Mouse (Mus musculus) embryonic facial prominence, embryonic 15.5 days (tissue): Measurements from ENCODE around the gene Pmp22. TPM values are rescaled to one million over a fixed set of nuclear protein-coding genes. Genes with fewer than 3 reads are reported as not detected.

Experiments
- ATAC-seq: fragments of 200-750 bp; cut with Nextera tagmentation; 2 replicates; pipeline ENCODE4 v1.8.0; 2017; ENCODE audit warnings: low read depth, moderate TSS enrichment; ENCODE audit not compliant: insufficient number of reproducible peaks, low FRiP score, low TSS enrichment
- H3K27ac ChIP-seq: fragments of 300-500 bp; sonication (generic); replicated peaks from 2 replicates; pipeline ENCODE4 v1.5.1; 2015; ENCODE audit warnings: mild to moderate bottlenecking, inconsistent platforms
- H3K27me3 ChIP-seq: fragments of 300-500 bp; sonication (generic); 2 replicates; pipeline ENCODE4 v1.6.1; 2015; ENCODE audit warnings: inconsistent platforms
- H3K36me3 ChIP-seq: fragments of 300-500 bp; sonication (generic); 2 replicates; pipeline ENCODE4 v1.6.1; 2015; ENCODE audit warnings: mild to moderate bottlenecking, inconsistent platforms
- H3K4me1 ChIP-seq: fragments of 300-500 bp; sonication (generic); 2 replicates; pipeline ENCODE4 v1.6.1; 2015; ENCODE audit warnings: inconsistent platforms
- H3K4me2 ChIP-seq: fragments of 300-500 bp; sonication (generic); replicated peaks from 2 replicates; pipeline ENCODE4 v1.6.1; 2015; ENCODE audit warnings: mild to moderate bottlenecking, inconsistent platforms
- H3K4me3 ChIP-seq: fragments of 300-500 bp; sonication (generic); replicated peaks from 2 replicates; pipeline ENCODE4 v1.5.1; 2015; ENCODE audit warnings: mild to moderate bottlenecking, inconsistent platforms
- H3K9ac ChIP-seq: fragments of 300-500 bp; sonication (generic); 2 replicates; pipeline ENCODE4 v1.6.1; 2015; ENCODE audit warnings: inconsistent platforms
- H3K9me3 ChIP-seq: fragments of 300-500 bp; sonication (generic); replicated peaks from 2 replicates; pipeline ENCODE4 v1.6.1; 2016; ENCODE audit warnings: inconsistent platforms
- WGBS: fragments of 180-500 bp; shearing (Covaris S2); methylation state at CpG from one replicate; pipeline ENCODE4 v1.1.7; 2015; 5-methylcytosine and 5-hydroxymethylcytosine counted together
- polyA plus RNA-seq: library from polyadenylated mRNA; unstranded; fragments of >200 nt; fragmentation: Nextera tagmentation; extraction: Ambion mirVana; gene quantifications from 2 replicates; pipeline ENCODE4 v1.2.1, GENCODE M21; 2015

Pmp22 gene
- polyA plus RNA-seq, 1 experiment from 2014 or later = 244 TPM

DNA sequence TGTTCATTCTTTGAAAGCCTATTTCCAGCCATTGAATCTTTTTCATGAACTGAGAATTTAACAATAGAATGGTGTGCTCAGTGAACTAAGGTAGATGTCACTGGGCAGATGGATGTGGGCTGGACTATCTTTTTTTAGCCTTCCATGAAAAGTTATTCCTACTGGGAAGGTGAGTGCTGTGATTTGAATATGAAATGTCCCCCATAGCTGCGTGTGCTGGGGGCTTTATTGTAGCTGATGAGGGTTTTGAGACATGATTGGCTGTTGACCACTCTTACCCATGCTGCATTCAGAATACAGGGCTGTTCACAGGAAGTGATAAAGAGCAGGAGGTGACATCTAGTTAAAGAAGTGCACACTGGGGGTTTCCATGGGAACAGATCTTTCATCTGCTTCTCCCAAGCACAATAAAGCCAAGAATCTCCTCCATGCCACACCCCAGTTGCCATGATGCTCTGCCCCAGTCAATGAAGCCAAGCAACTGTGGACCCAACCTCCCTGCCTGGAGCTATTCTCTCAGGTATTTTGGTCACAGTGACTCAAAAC lies 19.5 kb upstream of the Pmp22 start:
- no peaks in the 10 kb centered on the region for H3K36me3 ChIP-seq
- H3K4me2 ChIP-seq = no peak overlapping the region
- H3K27me3 ChIP-seq = no peaks in the 10 kb centered on the region
- ATAC-seq = no peak
- WGBS = 59% methylated on average over 1 of the region's 1 CpGs
- no peaks in the 10 kb centered on the region for H3K9me3 ChIP-seq
- no peak overlapping the region for H3K27ac ChIP-seq
- no peak overlapping the region for H3K4me3 ChIP-seq
- no peaks in the 10 kb centered on the region for H3K4me1 ChIP-seq
- H3K9ac ChIP-seq = no peak overlapping the region

DNA sequence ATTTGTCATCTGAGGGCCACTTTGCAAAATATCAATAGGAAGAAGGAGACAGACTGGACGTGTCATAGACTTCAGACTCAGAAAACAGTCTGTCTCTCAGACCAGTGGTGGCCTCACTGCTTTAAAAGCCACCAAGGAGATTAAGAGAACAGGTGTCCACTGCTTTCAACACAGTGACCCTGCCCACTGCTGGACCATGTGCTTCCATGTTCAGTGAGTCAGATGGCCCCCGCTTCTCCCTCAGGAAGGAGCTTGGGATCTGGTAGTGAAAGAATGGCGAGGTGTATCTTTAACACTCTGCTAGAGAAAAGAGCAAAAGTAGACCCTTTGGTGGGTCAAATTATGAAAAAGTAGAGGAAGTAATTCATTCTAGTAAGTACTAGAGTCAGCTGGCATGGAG lies 18.5 kb upstream of the Pmp22 start:
- 82% methylated on average over 3 of the region's 3 CpGs for WGBS
- H3K9ac ChIP-seq = no peak overlapping the region
- no peaks in the 10 kb centered on the region for H3K36me3 ChIP-seq
- ATAC-seq = no peak
- H3K4me1 ChIP-seq = 0 out of 2 replicates have a peak, but pooled peaks cover 8% of the 10 kb centered on the region
- no peak overlapping the region for H3K4me2 ChIP-seq
- H3K4me3 ChIP-seq = no peak overlapping the region
- no peaks in the 10 kb centered on the region for H3K27me3 ChIP-seq
- H3K27ac ChIP-seq = no peak overlapping the region
- no peaks in the 10 kb centered on the region for H3K9me3 ChIP-seq

GRCm38 (mm10) chr11:63114807-63115641 lies 13.8 kb upstream of the Pmp22 start:
- WGBS = 62% methylated on average over 8 of the region's 8 CpGs
- Histone ChIP-seq H3K4me3 (no peak overlapping the region), H3K9ac (no peak overlapping the region), H3K4me1 (0 out of 2 replicates have a peak, but pooled peaks cover 8% of the 10 kb centered on the region), H3K27me3 (no peaks in the 10 kb centered on the region), H3K27ac (peak overlapping the region; percentile 34; the same call in 1 of the 2 replicates), H3K9me3 (no peaks in the 10 kb centered on the region), H3K36me3 (no peaks in the 10 kb centered on the region), H3K4me2 (no peak overlapping the region)
- peak; percentile 34 for ATAC-seq

DNA sequence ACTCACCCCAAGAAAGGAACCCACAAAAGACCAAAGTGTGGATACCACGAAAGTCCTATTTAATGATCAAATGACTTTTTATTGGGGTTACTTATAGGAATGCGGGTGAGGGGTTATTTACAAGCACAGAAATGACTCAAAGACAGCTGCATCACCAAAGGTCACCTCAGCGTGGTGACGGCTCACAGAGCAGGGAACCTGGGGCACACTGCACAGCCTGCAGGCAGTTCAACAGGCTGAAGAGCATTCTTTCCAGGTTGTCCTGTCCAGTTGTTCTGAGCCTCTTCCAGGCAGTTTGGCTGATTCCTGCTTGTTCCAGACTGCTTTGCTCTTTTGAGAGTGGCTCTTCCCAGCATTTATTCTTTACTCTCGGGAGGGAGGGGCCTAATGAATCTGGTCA lies 12.1 kb upstream of the Pmp22 start:
- H3K4me1 ChIP-seq = 0 out of 2 replicates have a peak, but pooled peaks cover 8% of the 10 kb centered on the region
- H3K4me2 ChIP-seq = no peak overlapping the region
- 89% methylated on average over 5 of the region's 5 CpGs for WGBS
- no peak for ATAC-seq
- H3K27me3 ChIP-seq = no peaks in the 10 kb centered on the region
- H3K4me3 ChIP-seq = no peak overlapping the region
- H3K36me3 ChIP-seq = no peaks in the 10 kb centered on the region
- H3K9ac ChIP-seq = no peak overlapping the region
- no peak overlapping the region for H3K27ac ChIP-seq
- no peaks in the 10 kb centered on the region for H3K9me3 ChIP-seq

GRCm38 (mm10) chr11:63117266-63117665 lies 11.5 kb upstream of the Pmp22 start:
- Histone ChIP-seq H3K4me1 (0 out of 2 replicates have a peak, but pooled peaks cover 8% of the 10 kb centered on the region), H3K9me3 (no peaks in the 10 kb centered on the region), H3K4me2 (no peak overlapping the region), H3K9ac (no peak overlapping the region), H3K27ac (no peak overlapping the region), H3K4me3 (no peak overlapping the region), H3K36me3 (no peaks in the 10 kb centered on the region), H3K27me3 (no peaks in the 10 kb centered on the region)
- ATAC-seq = no peak
- 73% methylated on average over 1 of the region's 1 CpGs for WGBS

DNA sequence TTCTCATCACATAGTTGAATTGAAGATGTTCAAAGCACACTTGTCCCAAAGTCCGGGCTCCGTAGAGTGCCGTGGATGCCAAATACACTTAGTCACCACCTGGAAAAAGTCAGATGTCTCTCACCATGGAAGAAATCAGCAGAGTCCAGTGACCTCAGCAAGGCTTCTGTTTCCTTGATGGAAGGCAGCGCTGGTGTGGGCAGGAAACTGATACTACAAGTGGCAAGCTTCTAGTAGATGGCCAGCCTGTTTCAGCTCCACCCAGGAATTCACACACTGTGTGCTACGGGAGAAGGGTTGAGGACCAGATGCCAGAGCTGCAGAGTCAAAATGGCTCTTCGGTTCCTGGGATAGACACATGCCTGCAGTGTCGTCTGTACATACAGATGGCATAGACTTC lies 9.0 kb upstream of the Pmp22 start:
- Histone ChIP-seq H3K9me3 (no peaks in the 10 kb centered on the region), H3K36me3 (no peaks in the 10 kb centered on the region), H3K9ac (no peak overlapping the region), H3K4me1 (0 out of 2 replicates have a peak, but pooled peaks cover 6% of the 10 kb centered on the region), H3K27ac (no peak overlapping the region), H3K4me2 (no peak overlapping the region), H3K4me3 (no peak overlapping the region), H3K27me3 (no peaks in the 10 kb centered on the region)
- no peak for ATAC-seq
- 78% methylated on average over 7 of the region's 7 CpGs for WGBS

GRCm38 (mm10) chr11:63122249-63122648 lies 6.5 kb upstream of the Pmp22 start:
- 42% methylated on average over 2 of the region's 2 CpGs for WGBS
- no peak for ATAC-seq

DNA sequence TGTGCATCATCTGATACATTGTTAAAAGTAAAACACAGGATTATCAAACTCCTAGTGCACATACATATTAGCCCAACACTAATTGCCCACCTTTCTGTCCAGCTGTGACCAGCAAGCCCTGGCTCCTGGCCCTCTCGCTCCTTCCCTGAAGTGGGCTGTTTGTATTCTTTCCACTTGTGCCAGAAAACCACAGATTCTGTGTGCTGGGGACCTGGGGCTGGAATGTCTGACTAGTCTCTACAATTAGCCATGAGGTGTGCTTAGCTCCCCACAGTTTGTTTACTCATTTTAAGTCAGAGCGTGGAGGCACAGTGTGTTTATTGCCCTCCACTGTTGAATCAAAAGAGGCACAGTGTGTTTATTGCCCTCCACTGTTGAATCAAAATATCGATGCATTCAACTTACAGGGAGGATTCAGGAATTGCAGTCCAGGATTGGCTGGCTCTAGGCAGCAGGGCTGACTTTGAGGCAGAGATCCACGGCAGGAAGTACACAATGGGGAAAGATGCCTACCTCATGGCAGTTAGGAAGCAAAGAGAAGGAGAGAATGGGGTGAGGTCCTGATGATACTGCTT lies 5.9 kb upstream of the Pmp22 start:
- H3K9ac ChIP-seq = no peak overlapping the region
- H3K4me3 ChIP-seq = no peak overlapping the region
- peaks cover 10% of the 10 kb centered on the region; the same call in 1 of the 2 replicates for H3K4me1 ChIP-seq
- H3K27me3 ChIP-seq = peaks cover 3% of the 10 kb centered on the region
- no peak overlapping the region for H3K27ac ChIP-seq
- ATAC-seq = no peak
- H3K36me3 ChIP-seq = no peaks in the 10 kb centered on the region
- WGBS = 66% methylated on average over 4 of the region's 4 CpGs
- no peak overlapping the region for H3K4me2 ChIP-seq
- H3K9me3 ChIP-seq = no peaks in the 10 kb centered on the region

More at GRCm38 (mm10) chr11:63122249-63122648, 6.5 kb upstream of the Pmp22 start:
- Histone ChIP-seq H3K27me3 (no peaks in the 10 kb centered on the region), H3K36me3 (no peaks in the 10 kb centered on the region), H3K4me3 (no peak overlapping the region), H3K9ac (no peak overlapping the region), H3K4me2 (no peak overlapping the region), H3K27ac (no peak overlapping the region), H3K4me1 (peaks cover 10% of the 10 kb centered on the region; the same call in 1 of the 2 replicates), H3K9me3 (no peaks in the 10 kb centered on the region)

DNA sequence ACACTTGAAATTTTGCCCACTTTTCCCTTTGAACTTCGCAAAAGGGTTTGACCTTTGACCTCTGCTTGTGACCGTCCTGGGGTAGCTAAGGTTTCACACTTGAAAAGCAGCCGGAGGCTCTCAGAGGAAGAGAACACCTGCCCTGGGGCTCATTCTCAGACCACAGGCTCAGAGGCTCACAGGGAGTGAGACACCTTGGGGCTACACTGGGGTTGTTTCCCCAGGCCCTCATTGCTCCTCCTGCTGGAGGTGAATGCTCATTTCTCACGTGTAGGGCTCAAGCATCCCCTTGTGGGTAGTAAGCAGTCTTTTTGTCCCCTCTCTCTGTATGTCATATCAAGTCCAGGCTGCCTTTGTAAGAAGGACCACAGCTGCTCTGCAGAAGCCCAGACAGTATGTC lies 4.5 kb upstream of the Pmp22 start:
- Histone ChIP-seq H3K36me3 (no peaks in the 10 kb centered on the region), H3K27me3 (peaks cover 14% of the 10 kb centered on the region), H3K4me1 (peaks cover 12% of the 10 kb centered on the region; the same call in 1 of the 2 replicates), H3K4me3 (no peak overlapping the region), H3K27ac (no peak overlapping the region), H3K9me3 (no peaks in the 10 kb centered on the region), H3K9ac (no peak overlapping the region), H3K4me2 (no peak overlapping the region)
- ATAC-seq = no peak
- WGBS = 14% methylated on average over 4 of the region's 4 CpGs

GRCm38 (mm10) chr11:63125832-63126456 lies 2.8 kb upstream of the Pmp22 start:
- H3K9ac ChIP-seq = no peak overlapping the region
- peak; percentile 72; the same call in 1 of the 2 replicates for ATAC-seq
- no peaks in the 10 kb centered on the region for H3K36me3 ChIP-seq
- no peaks in the 10 kb centered on the region for H3K9me3 ChIP-seq
- H3K27ac ChIP-seq = peak overlapping the region; percentile 44; the same call in 1 of the 2 replicates
- no peak overlapping the region for H3K4me2 ChIP-seq
- no peak overlapping the region for H3K4me3 ChIP-seq
- H3K27me3 ChIP-seq = peaks cover 20% of the 10 kb centered on the region
- peaks cover 27% of the 10 kb centered on the region for H3K4me1 ChIP-seq
- 42% methylated on average over 5 of the region's 5 CpGs for WGBS

GRCm38 (mm10) chr11:63126976-63127375 lies 1.8 kb upstream of the Pmp22 start:
- H3K27ac ChIP-seq = no peak overlapping the region

More at GRCm38 (mm10) chr11:63126976-63127375, 1.8 kb upstream of the Pmp22 start:
- H3K4me3 ChIP-seq = no peak overlapping the region
- no peak for ATAC-seq
- H3K36me3 ChIP-seq = no peaks in the 10 kb centered on the region
- H3K27me3 ChIP-seq = peaks cover 25% of the 10 kb centered on the region
- H3K9me3 ChIP-seq = no peaks in the 10 kb centered on the region
- peaks cover 36% of the 10 kb centered on the region for H3K4me1 ChIP-seq
- 77% methylated on average over 8 of the region's 8 CpGs for WGBS
- H3K4me2 ChIP-seq = no peak overlapping the region
- no peak overlapping the region for H3K9ac ChIP-seq
